Mouse (Mus musculus): ENCODE results near the gene Sorl1. TPM values are rescaled to one million over a fixed set of nuclear protein-coding genes. Genes with fewer than 3 reads are reported as not detected.

Sorl1 gene
- polyA plus RNA-seq, 1 experiment from 2014 or later = 7.0 TPM

DNA sequence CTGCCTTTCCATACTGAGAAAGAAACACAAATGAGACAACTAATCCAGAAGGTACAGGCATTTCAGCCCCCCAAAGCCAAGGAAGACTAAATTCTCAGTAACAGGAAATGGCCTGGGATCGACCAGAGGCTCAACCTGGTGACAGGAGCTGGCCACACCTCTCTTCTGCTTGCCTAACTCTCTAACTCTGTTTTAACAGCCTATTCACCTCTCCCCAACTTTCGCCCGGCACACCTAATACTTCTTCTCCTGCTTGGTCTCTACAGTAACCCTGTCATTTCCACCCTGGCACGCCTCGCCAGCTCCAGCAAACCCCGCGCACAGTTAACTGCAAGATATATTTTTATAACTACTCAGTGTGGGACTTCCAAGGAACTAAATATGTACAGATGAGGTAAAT, 9.0 kb downstream of the Sorl1 start:
- Histone ChIP-seq H3K36me3 (replicated peaks) (no peaks in the 10 kb centered on the region), H3K4me1 (peaks cover 24% of the 10 kb centered on the region), H3K4me3 (no peak overlapping the region), H3K9me3 (no peaks in the 10 kb centered on the region), H3K27me3 (replicated peaks; ENCODE audit: low read depth, poor library complexity, severe bottlenecking) (no peaks in the 10 kb centered on the region), H3K27ac (replicated peaks) (peak overlapping the region; percentile 19; the same call in 1 of the 2 replicates)
- DNase-seq (ENCODE audit: low spot score) = no peak
- 80% methylated on average over 7 of the region's 7 CpGs for WGBS

DNA sequence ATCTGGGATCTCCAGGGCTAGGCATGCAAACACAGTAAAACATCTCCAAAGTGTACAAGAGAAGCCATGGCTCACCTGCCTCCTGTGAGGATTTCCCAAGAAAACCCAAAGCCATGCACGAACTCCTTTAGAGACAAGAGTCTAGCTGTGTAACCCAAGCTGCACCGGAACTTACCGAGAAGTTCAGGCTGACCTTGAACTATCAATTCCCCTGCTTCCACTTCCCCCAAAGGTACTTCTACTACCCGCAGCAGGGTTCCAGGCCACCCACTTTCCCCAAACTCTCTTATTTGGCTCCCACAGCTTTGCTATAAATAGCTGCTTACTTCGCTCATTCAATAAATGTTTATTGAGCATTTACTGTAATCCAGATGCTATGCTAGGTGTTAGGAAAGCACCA, 10.8 kb downstream of the Sorl1 start:
- Histone ChIP-seq H3K4me1 (peaks cover 39% of the 10 kb centered on the region), H3K27me3 (replicated peaks; ENCODE audit: low read depth, poor library complexity, severe bottlenecking) (no peaks in the 10 kb centered on the region), H3K4me3 (no peak overlapping the region), H3K36me3 (replicated peaks) (no peaks in the 10 kb centered on the region), H3K27ac (replicated peaks) (no peak overlapping the region), H3K9me3 (no peaks in the 10 kb centered on the region)
- 92% methylated on average over 5 of the region's 5 CpGs for WGBS
- no peak for DNase-seq (ENCODE audit: low spot score)

DNA sequence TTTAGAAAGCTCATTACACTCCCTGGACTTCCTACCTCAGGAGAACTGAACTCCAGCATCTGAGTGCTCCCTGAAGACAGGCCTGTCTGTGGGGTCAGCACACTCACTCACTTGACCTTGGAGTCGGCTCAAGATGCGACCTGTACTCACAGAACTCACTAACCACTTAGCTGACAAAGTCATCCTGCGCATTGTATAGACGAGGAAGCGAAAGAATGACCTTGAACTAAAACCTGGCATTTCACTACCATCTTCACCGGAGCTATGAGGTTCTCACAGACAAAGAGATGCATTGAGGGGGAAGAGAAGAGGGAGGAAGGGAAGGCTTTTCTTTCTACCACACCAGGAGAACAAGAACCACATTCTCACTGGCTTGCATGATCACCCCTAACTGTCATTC, 11.4 kb downstream of the Sorl1 start:
- Histone ChIP-seq H3K27me3 (replicated peaks; ENCODE audit: low read depth, poor library complexity, severe bottlenecking) (no peaks in the 10 kb centered on the region), H3K4me3 (no peak overlapping the region), H3K36me3 (replicated peaks) (no peaks in the 10 kb centered on the region), H3K27ac (replicated peaks) (no peak overlapping the region), H3K9me3 (no peaks in the 10 kb centered on the region), H3K4me1 (peaks cover 41% of the 10 kb centered on the region)
- DNase-seq (ENCODE audit: low spot score) = no peak
- WGBS = 87% methylated on average over 6 of the region's 6 CpGs

DNA sequence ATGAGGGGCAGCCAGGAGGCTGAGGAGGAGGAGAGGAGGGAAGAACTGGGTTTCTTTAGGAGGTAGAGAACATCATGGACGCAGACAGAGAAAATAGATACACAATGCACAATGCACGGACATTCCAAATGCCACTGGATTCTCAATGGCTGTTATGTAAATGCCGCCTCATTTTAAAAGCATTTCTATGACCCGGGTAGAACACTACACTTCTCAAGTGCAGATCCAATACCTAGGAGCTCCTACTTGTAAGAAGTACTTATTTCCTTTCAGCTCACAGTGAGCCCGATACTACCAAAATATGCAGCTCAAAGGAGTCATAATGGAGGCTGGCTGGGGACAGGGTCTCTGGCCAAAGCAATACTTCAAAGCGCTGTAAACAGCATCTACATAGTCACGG, 12.8 kb downstream of the Sorl1 start:
- Histone ChIP-seq H3K27me3 (replicated peaks; ENCODE audit: low read depth, poor library complexity, severe bottlenecking) (no peaks in the 10 kb centered on the region), H3K27ac (replicated peaks) (no peak overlapping the region), H3K4me3 (no peak overlapping the region), H3K36me3 (replicated peaks) (no peaks in the 10 kb centered on the region), H3K4me1 (peaks cover 33% of the 10 kb centered on the region), H3K9me3 (no peaks in the 10 kb centered on the region)
- WGBS = 90% methylated on average over 7 of the region's 7 CpGs
- no peak for DNase-seq (ENCODE audit: low spot score)

DNA sequence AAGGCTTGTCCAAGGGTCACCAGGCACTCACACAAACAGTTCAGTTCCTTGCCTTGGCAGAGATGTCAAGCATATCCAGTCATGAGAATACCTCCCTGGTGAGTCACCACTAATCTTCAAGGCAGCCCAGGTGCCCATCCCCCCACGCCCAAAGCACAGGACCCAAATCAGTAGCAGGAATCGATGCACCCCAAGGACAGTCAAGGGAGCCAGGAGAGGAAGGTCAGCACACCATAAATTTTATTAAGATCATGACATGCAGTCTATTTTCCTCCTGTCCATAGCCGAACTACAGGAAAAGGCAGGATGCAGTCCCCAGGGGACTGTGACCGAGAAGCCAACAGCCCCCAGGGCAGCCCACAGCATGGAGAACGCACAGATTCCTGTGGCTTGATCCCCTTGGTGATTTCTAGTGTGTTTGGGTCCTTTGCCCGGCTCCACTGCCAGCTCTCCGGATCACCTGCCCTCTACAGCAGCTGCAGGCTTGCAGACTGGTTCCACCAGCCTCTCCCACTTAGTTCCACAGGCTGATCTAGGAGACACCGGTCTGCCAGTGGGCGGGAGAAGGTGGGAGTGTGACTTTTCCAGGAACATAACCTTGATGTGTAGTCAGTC, 14.2 kb downstream of the Sorl1 start:
- H3K9me3 ChIP-seq = no peaks in the 10 kb centered on the region
- no peak overlapping the region for H3K4me3 ChIP-seq
- peaks cover 24% of the 10 kb centered on the region for H3K4me1 ChIP-seq
- H3K27me3 ChIP-seq (replicated peaks; ENCODE audit: low read depth, poor library complexity, severe bottlenecking) = no peaks in the 10 kb centered on the region
- peak overlapping the region; percentile 52 for H3K27ac ChIP-seq (replicated peaks)
- peak; percentile 35 for DNase-seq (ENCODE audit: low spot score)
- no peaks in the 10 kb centered on the region for H3K36me3 ChIP-seq (replicated peaks)
- 52% methylated on average over 9 of the region's 9 CpGs for WGBS

DNA sequence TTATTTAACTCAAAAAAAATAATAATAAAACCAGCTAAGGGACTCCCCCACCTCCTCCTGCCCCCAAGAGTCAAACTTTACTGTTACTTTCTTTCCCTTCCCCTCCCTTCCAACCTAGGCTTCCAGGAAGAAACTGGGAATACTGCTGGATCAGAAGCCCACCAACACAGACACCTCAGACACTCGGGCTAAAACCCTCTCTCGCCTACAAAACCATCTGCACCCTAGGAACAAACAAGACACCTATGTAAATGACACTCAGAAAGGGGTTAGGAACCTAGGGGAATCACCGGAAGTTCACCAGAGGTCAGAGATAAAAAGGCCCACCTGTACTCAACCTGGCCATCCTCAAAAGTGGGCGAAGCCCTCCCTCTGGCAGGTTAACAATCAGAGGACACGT, 15.0 kb downstream of the Sorl1 start:
- H3K4me3 ChIP-seq = no peak overlapping the region
- H3K36me3 ChIP-seq (replicated peaks) = no peaks in the 10 kb centered on the region
- no peaks in the 10 kb centered on the region for H3K9me3 ChIP-seq
- WGBS = 61% methylated on average over 5 of the region's 5 CpGs
- no peak for DNase-seq (ENCODE audit: low spot score)
- H3K27me3 ChIP-seq (replicated peaks; ENCODE audit: low read depth, poor library complexity, severe bottlenecking) = no peaks in the 10 kb centered on the region
- H3K27ac ChIP-seq (replicated peaks) = no peak overlapping the region
- peaks cover 22% of the 10 kb centered on the region for H3K4me1 ChIP-seq

DNA sequence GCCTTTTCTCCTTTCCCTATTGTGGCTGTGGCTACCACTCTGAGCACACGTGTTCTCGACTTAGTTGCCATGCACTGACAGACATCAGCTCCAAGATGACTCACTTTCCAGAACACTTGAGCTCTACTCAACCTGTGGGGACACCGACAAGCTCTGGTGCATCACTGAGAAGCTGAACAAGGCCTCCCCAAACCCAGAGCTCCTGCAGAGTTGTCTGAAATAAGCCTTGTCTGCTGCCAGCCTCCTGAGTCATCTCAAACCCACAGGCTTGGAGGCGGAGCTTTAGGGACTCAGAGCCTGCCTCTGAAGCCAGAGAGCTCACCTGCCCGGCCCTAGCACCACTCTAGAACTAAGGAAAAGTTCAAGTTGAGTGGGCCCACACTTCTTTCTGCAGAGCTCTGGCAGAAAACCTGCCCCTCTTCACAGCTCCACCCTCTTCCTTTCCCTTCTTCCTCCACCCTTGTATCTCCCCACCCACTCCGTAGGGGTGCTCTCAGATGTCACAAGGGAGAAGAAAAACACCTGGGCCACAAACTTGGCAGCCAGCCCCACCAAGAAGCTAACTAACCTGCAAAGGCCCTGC, 15.6 kb downstream of the Sorl1 start:
- Histone ChIP-seq H3K4me1 (peaks cover 22% of the 10 kb centered on the region), H3K36me3 (replicated peaks) (no peaks in the 10 kb centered on the region), H3K27ac (replicated peaks) (no peak overlapping the region), H3K27me3 (replicated peaks; ENCODE audit: low read depth, poor library complexity, severe bottlenecking) (no peaks in the 10 kb centered on the region), H3K4me3 (no peak overlapping the region), H3K9me3 (no peaks in the 10 kb centered on the region)
- 59% methylated on average over 6 of the region's 6 CpGs for WGBS
- no peak for DNase-seq (ENCODE audit: low spot score)

DNA sequence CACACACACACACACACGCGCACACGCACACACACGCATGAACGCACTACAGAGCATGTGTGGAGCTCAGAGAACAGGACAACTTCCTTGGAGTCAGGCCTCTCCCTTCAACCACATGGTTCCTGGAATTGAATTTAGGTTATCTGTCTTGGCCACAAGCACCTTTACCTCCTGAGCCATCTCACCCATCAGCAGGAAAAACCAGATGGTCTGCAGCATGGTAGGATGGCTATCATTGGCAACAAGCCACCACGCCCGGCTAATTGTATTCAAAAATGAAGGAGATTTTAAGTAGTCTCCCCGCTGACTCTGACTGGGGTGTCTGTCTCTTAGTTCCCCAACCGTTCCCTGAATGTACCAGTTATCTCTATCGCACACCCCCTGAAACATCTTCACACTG, 17.0 kb downstream of the Sorl1 start:
- H3K4me3 ChIP-seq = no peak overlapping the region
- H3K36me3 ChIP-seq (replicated peaks) = no peaks in the 10 kb centered on the region
- peaks cover 22% of the 10 kb centered on the region for H3K4me1 ChIP-seq
- no peaks in the 10 kb centered on the region for H3K27me3 ChIP-seq (replicated peaks; ENCODE audit: low read depth, poor library complexity, severe bottlenecking)
- no peaks in the 10 kb centered on the region for H3K9me3 ChIP-seq
- no peak for DNase-seq (ENCODE audit: low spot score)
- H3K27ac ChIP-seq (replicated peaks) = no peak overlapping the region
- WGBS = 97% methylated on average over 10 of the region's 10 CpGs

DNA sequence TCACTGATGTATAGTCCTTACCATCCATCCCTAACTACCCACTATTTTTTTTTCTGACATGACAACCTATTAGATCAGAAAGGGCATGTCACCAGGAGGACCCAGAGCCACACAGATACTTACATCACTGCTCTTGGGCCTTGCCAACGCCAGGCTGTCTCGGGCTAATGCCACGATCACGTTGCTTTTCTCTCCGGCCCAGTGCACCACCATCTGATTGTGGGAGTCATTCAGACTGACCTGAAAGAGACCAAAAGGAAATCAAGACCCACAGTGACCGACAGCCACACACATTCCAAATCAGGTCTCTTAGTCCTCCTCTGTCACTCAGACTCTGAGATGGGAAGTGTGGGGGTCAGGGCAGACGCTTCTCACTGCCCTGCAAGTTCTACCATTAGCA, 17.8 kb downstream of the Sorl1 start:
- no peaks in the 10 kb centered on the region for H3K27me3 ChIP-seq (replicated peaks; ENCODE audit: low read depth, poor library complexity, severe bottlenecking)
- no peaks in the 10 kb centered on the region for H3K9me3 ChIP-seq
- no peak overlapping the region for H3K27ac ChIP-seq (replicated peaks)
- DNase-seq (ENCODE audit: low spot score) = no peak
- H3K36me3 ChIP-seq (replicated peaks) = no peaks in the 10 kb centered on the region
- peaks cover 22% of the 10 kb centered on the region for H3K4me1 ChIP-seq
- no peak overlapping the region for H3K4me3 ChIP-seq
- WGBS = 90% methylated on average over 7 of the region's 7 CpGs

GRCm38 (mm10) chr9:42103546-42103945, 20.6 kb downstream of the Sorl1 start:
- H3K9me3 ChIP-seq = no peaks in the 10 kb centered on the region
- no peak for DNase-seq (ENCODE audit: low spot score)
- H3K27me3 ChIP-seq (replicated peaks; ENCODE audit: low read depth, poor library complexity, severe bottlenecking) = no peaks in the 10 kb centered on the region
- peaks cover 4% of the 10 kb centered on the region for H3K4me1 ChIP-seq
- 91% methylated on average over 7 of the region's 7 CpGs for WGBS
- H3K36me3 ChIP-seq (replicated peaks) = no peaks in the 10 kb centered on the region
- H3K4me3 ChIP-seq = no peak overlapping the region
- H3K27ac ChIP-seq (replicated peaks) = no peak overlapping the region

GRCm38 (mm10) chr9:42102013-42102412, 22.1 kb downstream of the Sorl1 start:
- no peak overlapping the region for H3K4me3 ChIP-seq
- no peaks in the 10 kb centered on the region for H3K4me1 ChIP-seq
- no peak overlapping the region for H3K27ac ChIP-seq (replicated peaks)
- no peaks in the 10 kb centered on the region for H3K9me3 ChIP-seq
- no peak for DNase-seq (ENCODE audit: low spot score)
- WGBS = 87% methylated on average over 6 of the region's 6 CpGs
- no peaks in the 10 kb centered on the region for H3K36me3 ChIP-seq (replicated peaks)
- H3K27me3 ChIP-seq (replicated peaks; ENCODE audit: low read depth, poor library complexity, severe bottlenecking) = no peaks in the 10 kb centered on the region

DNA sequence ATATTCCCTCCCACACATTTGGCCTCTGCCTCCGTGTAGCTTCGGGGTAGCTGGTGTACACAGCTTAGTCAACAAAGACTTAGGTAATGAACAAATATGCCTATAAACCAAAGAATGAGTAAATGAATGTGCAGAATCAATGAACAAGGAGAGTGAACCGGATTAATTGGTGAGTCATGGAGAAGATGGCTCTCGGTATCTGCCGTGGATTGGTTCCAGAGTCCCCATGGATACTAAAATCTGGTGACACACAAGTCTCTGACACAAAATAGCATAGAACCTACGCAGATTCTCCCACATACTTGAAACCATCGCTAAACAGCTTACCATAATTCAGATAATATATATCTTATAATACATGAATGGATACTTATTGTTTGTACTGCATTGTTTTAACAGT, 22.8 kb downstream of the Sorl1 start:
- Histone ChIP-seq H3K27me3 (replicated peaks; ENCODE audit: low read depth, poor library complexity, severe bottlenecking) (no peaks in the 10 kb centered on the region), H3K4me3 (no peak overlapping the region), H3K36me3 (replicated peaks) (no peaks in the 10 kb centered on the region), H3K4me1 (no peaks in the 10 kb centered on the region), H3K9me3 (no peaks in the 10 kb centered on the region), H3K27ac (replicated peaks) (no peak overlapping the region)
- no peak for DNase-seq (ENCODE audit: low spot score)
- WGBS = 94% methylated on average over 7 of the region's 7 CpGs

DNA sequence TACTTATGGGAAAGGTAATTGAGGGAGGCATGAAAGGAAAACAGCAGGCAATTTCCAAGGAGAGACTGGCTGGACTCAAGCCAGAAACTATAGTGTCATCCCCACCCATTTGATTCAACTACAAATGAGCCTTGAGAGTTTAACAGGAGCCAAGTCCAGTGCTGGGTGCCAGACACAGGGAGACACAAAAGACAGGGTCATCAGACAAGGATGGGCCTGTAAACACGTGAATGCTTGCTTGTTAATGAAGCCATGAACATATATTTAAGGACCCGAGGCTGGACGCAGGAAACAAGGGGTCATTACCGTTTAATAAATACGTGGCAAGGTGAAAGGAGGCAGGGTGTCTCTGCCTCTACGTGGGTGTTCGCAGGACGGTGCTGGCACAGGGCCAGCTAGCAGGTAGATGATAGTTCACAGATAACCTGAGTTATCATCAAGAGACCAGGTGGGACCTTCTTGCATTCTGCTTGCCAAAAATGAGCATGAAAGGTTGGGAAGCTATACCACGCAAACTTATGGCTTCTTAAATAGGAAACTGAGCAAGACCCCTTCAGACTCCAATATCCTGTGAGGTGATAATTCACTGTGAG, 23.4 kb downstream of the Sorl1 start:
- WGBS = 87% methylated on average over 9 of the region's 9 CpGs
- H3K27ac ChIP-seq (replicated peaks) = no peak overlapping the region

More for the DNA sequence above, 23.4 kb downstream of the Sorl1 start:
- Histone ChIP-seq H3K27me3 (replicated peaks; ENCODE audit: low read depth, poor library complexity, severe bottlenecking) (no peaks in the 10 kb centered on the region), H3K36me3 (replicated peaks) (no peaks in the 10 kb centered on the region), H3K4me1 (no peaks in the 10 kb centered on the region), H3K4me3 (no peak overlapping the region), H3K9me3 (no peaks in the 10 kb centered on the region)
- no peak for DNase-seq (ENCODE audit: low spot score)

Measured in embryonic facial prominence, embryonic 10.5 days (tissue).